Mouse (Mus musculus): ENCODE measurements around the gene Gm20388. TPM values are rescaled to one million over a fixed set of nuclear protein-coding genes. Genes with fewer than 3 reads are reported as not detected.

The Gm20388 gene
- polyA plus RNA-seq, 1 experiment from 2014 or later: not detected

DNA sequence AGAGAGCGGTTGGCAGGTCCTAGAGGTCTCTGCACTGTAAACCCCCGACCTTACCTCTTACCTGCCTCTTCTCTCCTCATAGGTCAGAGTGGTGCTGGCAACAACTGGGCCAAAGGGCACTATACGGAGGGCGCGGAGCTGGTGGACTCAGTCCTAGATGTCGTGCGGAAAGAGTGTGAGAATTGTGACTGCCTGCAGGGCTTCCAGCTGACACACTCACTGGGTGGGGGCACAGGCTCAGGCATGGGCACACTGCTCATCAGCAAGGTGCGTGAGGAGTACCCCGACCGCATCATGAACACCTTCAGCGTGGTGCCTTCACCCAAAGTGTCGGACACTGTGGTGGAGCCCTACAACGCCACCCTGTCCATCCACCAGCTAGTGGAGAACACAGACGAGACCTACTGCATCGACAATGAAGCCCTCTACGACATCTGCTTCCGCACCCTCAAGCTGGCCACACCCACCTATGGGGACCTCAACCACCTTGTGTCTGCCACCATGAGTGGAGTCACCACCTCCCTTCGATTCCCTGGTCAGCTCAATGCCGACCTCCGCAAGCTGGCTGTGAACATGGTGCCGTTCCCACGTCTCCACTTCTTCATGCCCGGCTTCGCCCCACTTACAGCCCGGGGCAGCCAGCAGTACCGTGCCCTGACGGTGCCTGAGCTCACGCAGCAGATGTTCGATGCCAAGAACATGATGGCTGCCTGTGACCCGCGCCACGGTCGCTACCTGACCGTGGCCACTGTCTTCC is 3510.1 kb downstream of the Gm20388 start:
- no peaks in the 10 kb centered on the region for H3K9me3 ChIP-seq (ENCODE audit: control insufficient read depth, low read length)
- peaks cover 3% of the 10 kb centered on the region; the same call in 1 of the 2 replicates for H3K4me1 ChIP-seq (ENCODE audit: control insufficient read depth, insufficient read depth, low read length)
- peaks cover 17% of the 10 kb centered on the region for H3K36me3 ChIP-seq (ENCODE audit: control insufficient read depth, insufficient read depth, low read length)
- ATAC-seq (ENCODE audit: low FRiP score): no peak
- DNase-seq (ENCODE audit: low spot score, missing footprints): peak; percentile 59
- H3K27ac ChIP-seq (ENCODE audit: low read depth, low read length): no peak overlapping the region
- no peaks in the 10 kb centered on the region for H3K27me3 ChIP-seq (ENCODE audit: control insufficient read depth, insufficient read depth, low read length)
- H3K4me2 ChIP-seq: no peak overlapping the region
- 94% methylated on average over 34 of the region's 34 CpGs for WGBS
- no peak overlapping the region for H3K4me3 ChIP-seq (ENCODE audit: low read depth, low read length)
- H3K9ac ChIP-seq (ENCODE audit: low read length): no peak overlapping the region

DNA sequence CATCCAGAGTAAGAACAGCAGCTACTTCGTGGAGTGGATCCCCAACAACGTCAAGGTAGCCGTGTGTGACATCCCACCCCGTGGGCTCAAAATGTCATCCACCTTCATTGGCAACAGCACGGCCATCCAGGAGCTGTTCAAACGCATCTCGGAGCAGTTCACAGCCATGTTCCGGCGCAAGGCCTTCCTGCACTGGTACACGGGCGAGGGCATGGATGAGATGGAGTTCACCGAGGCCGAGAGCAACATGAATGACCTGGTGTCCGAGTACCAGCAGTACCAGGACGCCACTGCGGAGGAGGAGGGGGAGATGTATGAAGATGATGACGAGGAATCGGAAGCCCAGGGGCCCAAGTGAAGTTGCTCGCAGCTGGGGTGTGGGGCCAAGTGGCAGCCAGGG is 3510.7 kb downstream of the Gm20388 start:
- peaks cover 17% of the 10 kb centered on the region for H3K36me3 ChIP-seq (ENCODE audit: control insufficient read depth, insufficient read depth, low read length)
- no peaks in the 10 kb centered on the region for H3K27me3 ChIP-seq (ENCODE audit: control insufficient read depth, insufficient read depth, low read length)
- peaks cover 3% of the 10 kb centered on the region; the same call in 1 of the 2 replicates for H3K4me1 ChIP-seq (ENCODE audit: control insufficient read depth, insufficient read depth, low read length)
- H3K27ac ChIP-seq (ENCODE audit: low read depth, low read length): no peak overlapping the region
- DNase-seq (ENCODE audit: low spot score, missing footprints): peak; percentile 62
- ATAC-seq (ENCODE audit: low FRiP score): no peak
- 90% methylated on average over 19 of the region's 19 CpGs for WGBS
- H3K9ac ChIP-seq (ENCODE audit: low read length): no peak overlapping the region
- no peak overlapping the region for H3K4me3 ChIP-seq (ENCODE audit: low read depth, low read length)
- no peak overlapping the region for H3K4me2 ChIP-seq
- H3K9me3 ChIP-seq (ENCODE audit: control insufficient read depth, low read length): no peaks in the 10 kb centered on the region

- ATAC-seq (ENCODE audit: low FRiP score): peak; percentile 60; the same call in 1 of the 2 replicates
- Histone ChIP-seq H3K4me1 (ENCODE audit: control insufficient read depth, insufficient read depth, low read length) (no peaks in the 10 kb centered on the region), H3K9me3 (ENCODE audit: control insufficient read depth, low read length) (peaks cover 5% of the 10 kb centered on the region; the same call in 1 of the 2 replicates), H3K9ac (ENCODE audit: low read length) (no peak overlapping the region), H3K4me2 (no peak overlapping the region), H3K4me3 (ENCODE audit: low read depth, low read length) (no peak overlapping the region), H3K27ac (ENCODE audit: low read depth, low read length) (no peak overlapping the region), H3K27me3 (ENCODE audit: control insufficient read depth, insufficient read depth, low read length) (no peaks in the 10 kb centered on the region), H3K36me3 (ENCODE audit: control insufficient read depth, insufficient read depth, low read length) (peaks cover 17% of the 10 kb centered on the region)
- DNase-seq (ENCODE audit: low spot score, missing footprints): peak; percentile 94
- 16% methylated on average over 17 of the region's 17 CpGs for WGBS
These were observed 3511.6 kb downstream of the Gm20388 start for GRCm38 (mm10) chr8:123422056-123422780.

DNA sequence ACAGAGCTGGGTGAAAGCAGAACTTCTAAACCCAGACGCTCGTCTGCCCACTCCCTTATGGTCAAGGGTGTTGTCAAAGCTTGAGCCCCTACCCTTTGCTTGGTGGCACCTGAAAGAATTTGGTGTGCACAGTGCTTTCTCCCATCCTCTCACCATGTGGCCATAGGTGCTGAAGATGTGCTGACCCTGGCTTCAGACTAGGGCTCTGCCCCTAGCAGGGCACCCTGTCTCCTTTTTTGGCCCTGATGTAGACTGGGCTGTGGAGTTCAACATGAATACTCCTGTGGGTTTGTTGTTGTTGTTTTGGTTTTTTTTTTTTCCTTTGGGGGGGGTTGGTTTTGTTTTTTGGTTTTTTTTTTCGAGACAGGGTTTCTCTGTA is 3512.1 kb downstream of the Gm20388 start:
- no peak overlapping the region for H3K9ac ChIP-seq (ENCODE audit: low read length)
- peaks cover 9% of the 10 kb centered on the region for H3K9me3 ChIP-seq (ENCODE audit: control insufficient read depth, low read length)
- ATAC-seq (ENCODE audit: low FRiP score): peak; percentile 58
- no peaks in the 10 kb centered on the region for H3K4me1 ChIP-seq (ENCODE audit: control insufficient read depth, insufficient read depth, low read length)
- H3K27ac ChIP-seq (ENCODE audit: low read depth, low read length): no peak overlapping the region
- no peak overlapping the region for H3K4me2 ChIP-seq
- no peaks in the 10 kb centered on the region for H3K27me3 ChIP-seq (ENCODE audit: control insufficient read depth, insufficient read depth, low read length)
- no peak overlapping the region for H3K4me3 ChIP-seq (ENCODE audit: low read depth, low read length)
- 21% methylated on average over 3 of the region's 3 CpGs for WGBS
- H3K36me3 ChIP-seq (ENCODE audit: control insufficient read depth, insufficient read depth, low read length): peaks cover 17% of the 10 kb centered on the region
- no peak for DNase-seq (ENCODE audit: low spot score, missing footprints)

DNA sequence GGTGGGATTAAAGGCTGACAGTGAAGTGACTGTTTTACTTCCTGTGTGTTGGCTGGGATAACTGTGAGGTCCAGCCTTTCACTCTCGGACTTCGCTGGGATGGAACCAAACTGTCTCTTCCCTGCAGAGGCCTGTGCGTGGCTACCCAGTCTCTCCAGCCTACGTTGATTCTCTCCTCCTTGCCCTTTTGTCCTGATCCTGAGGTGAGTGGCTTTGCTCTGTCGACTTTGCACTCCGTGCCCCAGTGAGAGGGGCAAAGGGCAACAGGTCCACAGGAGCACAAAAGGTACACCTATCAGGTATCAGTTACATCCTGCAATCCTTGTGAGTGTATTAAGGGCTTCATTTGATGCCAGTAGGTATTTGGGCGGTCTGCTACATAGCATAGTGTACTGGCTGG is 3512.8 kb downstream of the Gm20388 start, which contains the start of gene Def8:
Gene Def8 (plus strand): TSS at position 87 of the 400 bp plus-strand sequence.
- peak; percentile 65 for DNase-seq (ENCODE audit: low spot score, missing footprints)
- Histone ChIP-seq H3K4me3 (ENCODE audit: low read depth, low read length) (no peak within 1 kb of the TSS), H3K4me2 (no peak within 1 kb of the TSS), H3K4me1 (ENCODE audit: control insufficient read depth, insufficient read depth, low read length) (no peaks in the 10 kb centered on the region), H3K9ac (ENCODE audit: low read length) (no peak within 1 kb of the TSS), H3K9me3 (ENCODE audit: control insufficient read depth, low read length) (peaks cover 15% of the 10 kb centered on the region), H3K27ac (ENCODE audit: low read depth, low read length) (no peak within 1 kb of the TSS), H3K36me3 (ENCODE audit: control insufficient read depth, insufficient read depth, low read length) (peaks cover 15% of the 10 kb centered on the region), H3K27me3 (ENCODE audit: control insufficient read depth, insufficient read depth, low read length) (no peaks in the 10 kb centered on the region)
- no peak for ATAC-seq (ENCODE audit: low FRiP score)
- 83% methylated on average over 7 of the region's 7 CpGs for WGBS

DNA sequence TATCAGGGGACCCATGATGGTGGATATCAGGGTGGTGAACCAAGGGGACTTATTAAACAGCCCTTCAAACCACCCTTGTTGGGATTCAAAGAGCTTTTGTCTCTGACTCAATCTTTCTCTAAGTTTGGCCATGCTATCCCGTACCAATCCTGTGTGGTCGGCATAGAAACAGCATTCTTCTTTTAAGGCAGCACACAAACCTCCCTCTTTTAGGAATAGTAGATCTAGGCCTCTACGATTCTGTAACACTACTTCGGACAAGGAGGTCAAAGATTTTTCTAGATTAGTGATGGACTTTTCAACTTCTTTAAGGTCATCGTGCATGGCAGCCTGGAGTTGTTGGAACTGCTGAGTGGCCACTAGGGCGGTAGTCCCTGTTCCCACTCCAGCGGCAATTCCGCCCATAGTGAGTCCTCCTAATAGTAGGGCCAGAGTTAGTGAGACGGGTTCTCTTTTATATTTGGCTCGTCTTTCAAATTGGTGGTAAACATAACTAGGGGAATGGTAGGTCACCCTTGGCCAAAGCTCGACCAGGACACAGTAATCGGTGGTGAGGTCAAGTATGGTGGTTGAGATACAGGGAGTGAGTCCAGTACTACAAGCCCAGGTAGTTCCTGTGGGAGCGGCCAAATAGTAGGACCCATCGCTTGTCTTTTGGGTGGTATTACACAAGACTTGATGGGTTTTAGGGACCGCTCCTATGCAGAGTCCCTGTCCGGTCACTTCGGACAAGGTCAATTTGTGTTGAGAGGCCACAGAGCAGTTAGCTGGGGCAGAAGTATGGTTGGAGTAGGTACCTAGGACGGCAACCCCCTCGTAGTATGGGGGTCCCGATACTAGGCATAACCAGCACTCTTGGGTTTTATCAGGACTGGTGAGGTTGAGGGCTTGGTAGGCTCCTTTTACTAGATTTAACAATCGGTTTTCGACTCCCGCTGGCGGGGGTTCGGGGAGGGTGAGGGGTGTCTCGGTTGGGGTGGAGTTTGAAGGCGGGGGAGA is 3516.2 kb downstream of the Gm20388 start:
- no peak overlapping the region for H3K9ac ChIP-seq (ENCODE audit: low read length)
- H3K27me3 ChIP-seq (ENCODE audit: control insufficient read depth, insufficient read depth, low read length): no peaks in the 10 kb centered on the region
- 96% methylated on average over 27 of the region's 27 CpGs for WGBS
- DNase-seq (ENCODE audit: low spot score, missing footprints): peak; percentile 70
- H3K36me3 ChIP-seq (ENCODE audit: control insufficient read depth, insufficient read depth, low read length): no peaks in the 10 kb centered on the region
- no peak overlapping the region for H3K4me3 ChIP-seq (ENCODE audit: low read depth, low read length)
- peaks cover 32% of the 10 kb centered on the region for H3K9me3 ChIP-seq (ENCODE audit: control insufficient read depth, low read length)
- no peak for ATAC-seq (ENCODE audit: low FRiP score)
- H3K27ac ChIP-seq (ENCODE audit: low read depth, low read length): no peak overlapping the region
- H3K4me1 ChIP-seq (ENCODE audit: control insufficient read depth, insufficient read depth, low read length): no peaks in the 10 kb centered on the region
- no peak overlapping the region for H3K4me2 ChIP-seq

DNA sequence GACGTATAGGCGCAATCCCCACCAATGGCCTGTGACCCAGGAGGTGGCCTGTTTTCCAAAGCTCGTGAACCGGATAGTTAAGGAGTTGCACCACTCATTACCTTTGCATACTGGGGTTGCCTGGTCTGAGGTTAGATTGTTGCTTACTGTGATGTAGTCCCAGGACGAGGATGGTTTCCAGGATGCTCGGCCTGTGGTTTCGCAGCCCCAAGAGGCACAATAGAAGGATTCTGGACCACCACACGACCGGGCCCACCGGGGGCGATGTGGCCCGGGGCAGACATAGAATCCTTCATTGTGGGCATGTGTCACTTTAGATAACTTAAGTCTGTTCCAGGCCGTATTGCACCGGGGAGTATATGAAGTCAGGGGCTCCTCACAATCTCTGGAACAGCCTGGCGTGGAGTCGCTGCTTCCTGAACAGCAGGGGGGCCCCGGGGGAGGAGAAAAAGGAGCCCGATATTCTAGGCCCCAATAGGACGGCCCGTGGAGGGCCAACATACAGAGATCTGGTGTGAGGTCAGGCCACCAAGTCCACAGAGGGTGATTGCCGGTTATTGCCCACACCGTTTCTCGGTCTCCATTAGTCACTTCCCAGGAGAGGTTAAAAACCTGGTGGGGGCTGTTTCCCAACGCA is 3517.1 kb downstream of the Gm20388 start:
- Histone ChIP-seq H3K4me1 (ENCODE audit: control insufficient read depth, insufficient read depth, low read length) (no peaks in the 10 kb centered on the region), H3K36me3 (ENCODE audit: control insufficient read depth, insufficient read depth, low read length) (no peaks in the 10 kb centered on the region), H3K27me3 (ENCODE audit: control insufficient read depth, insufficient read depth, low read length) (no peaks in the 10 kb centered on the region), H3K9me3 (ENCODE audit: control insufficient read depth, low read length) (peaks cover 36% of the 10 kb centered on the region), H3K27ac (ENCODE audit: low read depth, low read length) (no peak overlapping the region), H3K4me2 (no peak overlapping the region), H3K9ac (ENCODE audit: low read length) (no peak overlapping the region), H3K4me3 (ENCODE audit: low read depth, low read length) (no peak overlapping the region)
- ATAC-seq (ENCODE audit: low FRiP score) (no peak), DNase-seq (ENCODE audit: low spot score, missing footprints) (peak; percentile 28)
- 94% methylated on average over 24 of the region's 24 CpGs for WGBS

DNA sequence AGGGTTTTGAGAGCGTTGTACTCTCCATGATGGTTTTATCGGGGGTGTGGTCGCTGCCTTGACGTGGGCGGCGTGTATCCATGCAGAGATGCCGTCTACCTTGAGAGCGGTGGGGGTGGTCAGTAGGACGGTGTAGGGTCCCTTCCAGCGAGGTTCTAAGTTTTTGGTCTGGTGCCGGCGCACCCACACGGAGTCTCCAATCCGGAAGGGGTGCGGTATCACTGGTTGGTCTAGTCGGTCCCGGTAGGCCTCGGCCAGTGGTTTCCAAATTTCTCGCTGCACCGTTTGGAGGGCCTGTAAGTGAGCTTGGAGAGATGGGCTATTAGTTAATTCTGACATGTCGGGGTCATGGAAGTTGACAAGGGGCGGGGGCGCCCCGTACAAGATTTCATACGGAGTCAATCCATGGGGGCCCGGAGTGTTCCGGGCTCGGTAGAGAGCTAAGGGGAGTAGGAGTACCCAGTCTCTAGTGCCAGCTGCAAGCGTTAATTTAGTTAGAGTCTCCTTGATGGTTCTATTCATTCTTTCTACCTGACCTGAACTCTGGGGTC is 3517.8 kb downstream of the Gm20388 start:
- WGBS: 94% methylated on average over 29 of the region's 29 CpGs
- no peak overlapping the region for H3K4me3 ChIP-seq (ENCODE audit: low read depth, low read length)
- no peak overlapping the region for H3K9ac ChIP-seq (ENCODE audit: low read length)
- no peaks in the 10 kb centered on the region for H3K4me1 ChIP-seq (ENCODE audit: control insufficient read depth, insufficient read depth, low read length)
- H3K27me3 ChIP-seq (ENCODE audit: control insufficient read depth, insufficient read depth, low read length): no peaks in the 10 kb centered on the region
- H3K27ac ChIP-seq (ENCODE audit: low read depth, low read length): no peak overlapping the region
- no peaks in the 10 kb centered on the region for H3K36me3 ChIP-seq (ENCODE audit: control insufficient read depth, insufficient read depth, low read length)
- no peak overlapping the region for H3K4me2 ChIP-seq
- DNase-seq (ENCODE audit: low spot score, missing footprints) (no peak), ATAC-seq (ENCODE audit: low FRiP score) (no peak)
- H3K9me3 ChIP-seq (ENCODE audit: control insufficient read depth, low read length): peaks cover 36% of the 10 kb centered on the region

Data from midbrain, embryonic 11.5 days (tissue).